Mouse (Mus musculus) CH12.LX (cell line): ENCODE results near the gene Cirbp. TPM values are rescaled to one million over a fixed set of nuclear protein-coding genes. Genes with fewer than 3 reads are reported as not detected.

Source experiments
- DNase-seq: peaks from one replicate; pipeline ENCODE4 v3.0.0-alpha.2; 2013; ENCODE audit errors: extremely low read depth
- H3K27ac ChIP-seq: 2 replicates; pipeline ENCODE4 v1.5.1; 2012; ENCODE audit warnings: low read depth, mild to moderate bottlenecking, control low read depth, moderate library complexity; ENCODE audit not compliant: insufficient read depth
- H3K27me3 ChIP-seq: replicated peaks from 2 replicates; pipeline ENCODE3; 2012; ENCODE audit warnings: inconsistent platforms
- H3K36me3 ChIP-seq, 2 experiments: replicated peaks in 1 of 2; 2 replicates each; pipeline versions ENCODE3 to v1.6.1; 2012; ENCODE audit warnings: inconsistent platforms in 1 of 2, low read length in 1 of 2, mild to moderate bottlenecking in 1 of 2, mixed read lengths in 1 of 2, moderate library complexity in 1 of 2; ENCODE audit not compliant: control insufficient read depth in 1 of 2, insufficient read depth in 1 of 2
- H3K4me1 ChIP-seq, 2 experiments: 2 replicates each; pipeline ENCODE4 v1.6.1; 2012; ENCODE audit warnings: inconsistent platforms in 1 of 2, moderate library complexity in 1 of 2; ENCODE audit not compliant: insufficient read depth in 2 of 2, control insufficient read depth in 1 of 2
- H3K4me2 ChIP-seq: 2 replicates; pipeline ENCODE4 v1.6.1; 2012; ENCODE audit warnings: low read depth, mild to moderate bottlenecking, control low read depth; ENCODE audit not compliant: poor library complexity, insufficient read depth, severe bottlenecking
- H3K4me3 ChIP-seq, 3 experiments: fragments of 150-350 bp in 1 of 3; sonication (generic) in 1 of 3; replicated peaks in 1 of 3; 2 replicates each; pipeline versions ENCODE3 to v1.5.1; 2011 to 2012; ENCODE audit warnings: low read depth in 2 of 3, low read length in 2 of 3, mild to moderate bottlenecking in 2 of 3, moderate library complexity in 2 of 3, control low read depth in 1 of 3, improper control_type of control experiment in 1 of 3, inconsistent platforms in 1 of 3, mixed read lengths in 1 of 3; ENCODE audit not compliant: poor library complexity in 1 of 3
- H3K79me2 ChIP-seq: replicated peaks from 2 replicates; pipeline ENCODE4 v1.6.1; 2012; ENCODE audit warnings: mild to moderate bottlenecking, moderate library complexity; ENCODE audit not compliant: control insufficient read depth, poor library complexity, insufficient read depth, severe bottlenecking; ENCODE audit errors: extremely low read depth
- H3K9ac ChIP-seq: 2 replicates; pipeline ENCODE4 v1.6.1; 2012; ENCODE audit warnings: low read depth, mild to moderate bottlenecking, control low read depth, moderate library complexity; ENCODE audit not compliant: insufficient read depth
- H3K9me3 ChIP-seq: replicated peaks from 2 replicates; pipeline ENCODE3; 2012; ENCODE audit warnings: low read length, inconsistent platforms, mixed read lengths
- BHLHE40 ChIP-seq: IDR thresholded peaks from 2 replicates; pipeline ENCODE4 v1.6.1; 2011; ENCODE audit warnings: mild to moderate bottlenecking, low read depth, low read length, improper control_type of control experiment
- CHD1 ChIP-seq: IDR thresholded peaks from 2 replicates; pipeline ENCODE4 v1.6.1; 2012; ENCODE audit warnings: low read depth, low read length, improper control_type of control experiment, inconsistent platforms
- CHD2 ChIP-seq: IDR thresholded peaks from 2 replicates; pipeline ENCODE4 v1.6.1; 2011; ENCODE audit warnings: low read length, improper control_type of control experiment
- CTCF ChIP-seq, 2 experiments: IDR thresholded peaks in 1 of 2; conservative IDR thresholded peaks in 1 of 2; 2 replicates each; pipeline ENCODE4 v1.5.1; 2011 to 2012; ENCODE audit warnings: low read depth in 2 of 2, low read length in 2 of 2, improper control_type of control experiment in 1 of 2, inconsistent platforms in 1 of 2, mild to moderate bottlenecking in 1 of 2, moderate library complexity in 1 of 2
- E2F4 ChIP-seq: IDR thresholded peaks from 2 replicates; pipeline ENCODE4 v1.6.1; 2011; ENCODE audit warnings: low read depth, low read length, improper control_type of control experiment; ENCODE audit not compliant: insufficient replicate concordance
- ELF1 ChIP-seq: IDR thresholded peaks from 2 replicates; pipeline ENCODE4 v1.6.1; 2014; ENCODE audit warnings: low read depth, mild to moderate bottlenecking, inconsistent platforms, low read length, improper control_type of control experiment
- EP300 ChIP-seq: IDR thresholded peaks from 2 replicates; pipeline ENCODE4 v1.6.1; 2011; ENCODE audit warnings: low read length, improper control_type of control experiment
- ETS1 ChIP-seq: conservative IDR thresholded peaks from 2 replicates; pipeline ENCODE4 v1.6.1; 2012; ENCODE audit warnings: low read depth, mild to moderate bottlenecking, inconsistent platforms, low read length, improper control_type of control experiment, moderate library complexity
- GABPA ChIP-seq: IDR thresholded peaks from 2 replicates; pipeline ENCODE4 v1.6.1; 2012; ENCODE audit warnings: low read depth, low read length, improper control_type of control experiment, inconsistent platforms; ENCODE audit not compliant: insufficient replicate concordance
- HCFC1 ChIP-seq: IDR thresholded peaks from 2 replicates; pipeline ENCODE4 v1.6.1; 2012; ENCODE audit warnings: low read depth, mild to moderate bottlenecking, inconsistent platforms, low read length, improper control_type of control experiment
- IRF4 ChIP-seq: IDR thresholded peaks from 2 replicates; pipeline ENCODE4 v1.6.1; 2014; ENCODE audit warnings: low read depth, mild to moderate bottlenecking, inconsistent platforms, low read length, improper control_type of control experiment
- JUN ChIP-seq: IDR thresholded peaks from 2 replicates; pipeline ENCODE4 v1.6.1; 2011; ENCODE audit warnings: low read depth, mild to moderate bottlenecking, low read length, improper control_type of control experiment, moderate library complexity; ENCODE audit not compliant: insufficient read depth
- JUND ChIP-seq: conservative IDR thresholded peaks from 2 replicates; pipeline ENCODE4 v1.6.1; 2011; ENCODE audit warnings: low read depth, low read length, improper control_type of control experiment
- KAT2A ChIP-seq: IDR thresholded peaks from 2 replicates; pipeline ENCODE4 v1.6.1; 2012; ENCODE audit warnings: low read length, improper control_type of control experiment, inconsistent platforms; ENCODE audit not compliant: insufficient replicate concordance
- MAFK ChIP-seq: IDR thresholded peaks from 2 replicates; pipeline ENCODE4 v1.6.1; 2011; ENCODE audit warnings: low read length, improper control_type of control experiment; ENCODE audit not compliant: insufficient replicate concordance
- MAX ChIP-seq: IDR thresholded peaks from 2 replicates; pipeline ENCODE4 v1.6.1; 2011; ENCODE audit warnings: low read length, improper control_type of control experiment
- MAZ ChIP-seq: IDR thresholded peaks from 2 replicates; pipeline ENCODE4 v1.6.1; 2012; ENCODE audit warnings: low read depth, mild to moderate bottlenecking, inconsistent platforms, low read length, improper control_type of control experiment, moderate library complexity
- MEF2A ChIP-seq: IDR thresholded peaks from 2 replicates; pipeline ENCODE4 v1.6.1; 2014; ENCODE audit warnings: low read depth, mild to moderate bottlenecking, inconsistent platforms, low read length, improper control_type of control experiment, borderline replicate concordance
- MXI1 ChIP-seq: IDR thresholded peaks from 2 replicates; pipeline ENCODE4 v1.6.1; 2011; ENCODE audit warnings: mild to moderate bottlenecking, low read depth, low read length, improper control_type of control experiment
- MYC ChIP-seq: IDR thresholded peaks from 2 replicates; pipeline ENCODE4 v1.6.1; 2011; ENCODE audit warnings: low read depth, mild to moderate bottlenecking, improper control_type of control experiment, low read length
- NELFE ChIP-seq: IDR thresholded peaks from 2 replicates; pipeline ENCODE4 v1.6.1; 2011; ENCODE audit warnings: low read depth, low read length, improper control_type of control experiment
- NRF1 ChIP-seq: IDR thresholded peaks from 2 replicates; pipeline ENCODE4 v1.6.1; 2014; ENCODE audit warnings: low read depth, mild to moderate bottlenecking, inconsistent platforms, low read length, improper control_type of control experiment, moderate library complexity
- PAX5 ChIP-seq: IDR thresholded peaks from 2 replicates; pipeline ENCODE4 v1.6.1; 2012; ENCODE audit warnings: low read length, inconsistent platforms, mixed read lengths
- POLR2A ChIP-seq: IDR thresholded peaks from 2 replicates; pipeline ENCODE4 v1.6.1; 2011; ENCODE audit warnings: low read depth, mild to moderate bottlenecking, improper control_type of control experiment, low read length
- POLR2AphosphoS2 ChIP-seq: IDR thresholded peaks from 2 replicates; pipeline ENCODE4 v1.6.1; 2011; ENCODE audit warnings: low read depth, low read length, improper control_type of control experiment
- RAD21 ChIP-seq: IDR thresholded peaks from 2 replicates; pipeline ENCODE4 v1.6.1; 2011; ENCODE audit warnings: low read depth, mild to moderate bottlenecking, low read length, improper control_type of control experiment, moderate library complexity
- RCOR1 ChIP-seq: conservative IDR thresholded peaks from 2 replicates; pipeline ENCODE4 v1.6.1; 2012; ENCODE audit warnings: low read depth, mild to moderate bottlenecking, inconsistent platforms, low read length, improper control_type of control experiment
- SIN3A ChIP-seq: IDR thresholded peaks from 2 replicates; pipeline ENCODE4 v1.6.1; 2012; ENCODE audit warnings: low read length, improper control_type of control experiment, inconsistent platforms
- SMC3 ChIP-seq: IDR thresholded peaks from 2 replicates; pipeline ENCODE4 v1.6.1; 2011; ENCODE audit warnings: low read depth, low read length, improper control_type of control experiment
- TBP ChIP-seq: conservative IDR thresholded peaks from 2 replicates; pipeline ENCODE4 v1.6.1; 2011; ENCODE audit warnings: low read depth, low read length, improper control_type of control experiment
- TCF12 ChIP-seq: IDR thresholded peaks from 2 replicates; pipeline ENCODE4 v1.6.1; 2014; ENCODE audit warnings: low read depth, mild to moderate bottlenecking, inconsistent platforms, low read length, improper control_type of control experiment
- UBTF ChIP-seq: IDR thresholded peaks from 2 replicates; pipeline ENCODE4 v1.6.1; 2012; ENCODE audit warnings: low read depth, mild to moderate bottlenecking, inconsistent platforms, low read length, improper control_type of control experiment, moderate library complexity
- USF1 ChIP-seq: IDR thresholded peaks from 2 replicates; pipeline ENCODE4 v1.6.1; 2014; ENCODE audit warnings: low read depth, mild to moderate bottlenecking, inconsistent platforms, low read length, improper control_type of control experiment
- USF2 ChIP-seq: conservative IDR thresholded peaks from 2 replicates; pipeline ENCODE4 v1.6.1; 2011; ENCODE audit warnings: low read depth, low read length, improper control_type of control experiment
- ZC3H11A ChIP-seq: IDR thresholded peaks from 2 replicates; pipeline ENCODE4 v1.6.1; 2012; ENCODE audit warnings: low read depth, mild to moderate bottlenecking, inconsistent platforms, low read length, improper control_type of control experiment
- ZKSCAN1 ChIP-seq: IDR thresholded peaks from 2 replicates; pipeline ENCODE4 v1.6.1; 2012; ENCODE audit warnings: low read depth, inconsistent platforms, low read length, improper control_type of control experiment, borderline replicate concordance
- ZMIZ1 ChIP-seq: IDR thresholded peaks from 2 replicates; pipeline ENCODE4 v1.6.1; 2012; ENCODE audit warnings: low read depth, mild to moderate bottlenecking, inconsistent platforms, low read length, improper control_type of control experiment
- ZNF384 ChIP-seq: IDR thresholded peaks from 2 replicates; pipeline ENCODE4 v1.6.1; 2012; ENCODE audit warnings: low read depth, low read length, improper control_type of control experiment, inconsistent platforms
- dilution Hi-C: fragments of 300-500 bp; cut with MboI; formaldehyde crosslinking; loops from 2 replicates; pipeline ENCODE4 v1.14.3; 2020; ENCODE audit warnings: low sequenced_read_pairs; ENCODE audit not compliant: extremely low pct_unique_long_range_greater_than_20kb, extremely low pct_ligation_motif_present
- in situ Hi-C: fragments of 300-500 bp; cut with MboI; formaldehyde crosslinking; loops from 3 replicates; pipeline ENCODE4 v1.14.3; 2019; ENCODE audit warnings: low sequenced_read_pairs, low pct_ligation_motif_present, low pct_unique_long_range_greater_than_20kb, mixed read lengths
- polyA plus RNA-seq: library from polyadenylated mRNA; unstranded; fragments of >175 nt; gene quantifications from 2 replicates; pipeline ENCODE4 v1.2.1, GENCODE M21; 2012; ENCODE audit warnings: low read depth; ENCODE audit not compliant: insufficient read length
- total RNA-seq, 2 experiments: library from RNA; depleted of rRNA; stranded (reverse); fragments of 300-350 nt in 1 of 2; fragments of >200 nt in 1 of 2; gene quantifications; 2 replicates each; pipeline ENCODE4 v1.2.3; 2012 to 2014

Cirbp gene
- total and polyA plus RNA-seq, 3 experiments: 27.0 to 40.2 (median 34.4) TPM

- peak overlapping the region; percentile 81 for H3K27ac ChIP-seq
- TF ChIP-seq ETS1: peak; percentile 31; the same call in 1 of the 2 replicates
- no peak for TF ChIP-seq TBP
- TF ChIP-seq MEF2A: peak; percentile 26; the same call in 1 of the 2 replicates
- no peak for TF ChIP-seq JUN
- no peak for TF ChIP-seq RAD21
- no peak for TF ChIP-seq EP300
- peak; percentile 81 for TF ChIP-seq MAX
- TF ChIP-seq MAFK: no peak
- no peak for TF ChIP-seq CHD2
- TF ChIP-seq NELFE: no peak; the same call in 1 of the 2 replicates
- no peak for TF ChIP-seq ZKSCAN1
- TF ChIP-seq MYC: peak; percentile 84
- TF ChIP-seq PAX5: no peak
- 0 out of 2 replicates have a peak, but pooled peaks have one; percentile 61 for TF ChIP-seq UBTF
- peak; percentile 93 for TF ChIP-seq NRF1
- TF ChIP-seq MAZ: no peak; the same call in 1 of the 2 replicates
- no peak for TF ChIP-seq ZMIZ1
- no peak for TF ChIP-seq GABPA
- no peak; the same call in 1 of the 2 replicates for TF ChIP-seq POLR2AphosphoS2
- peak; percentile 94 for TF ChIP-seq MXI1
- peak; percentile 89 for TF ChIP-seq ZNF384
- peak; percentile 33; the same call in 1 of the 2 replicates for TF ChIP-seq POLR2A
- no peak; the same call in 1 of the 2 replicates for TF ChIP-seq ELF1
- TF ChIP-seq KAT2A: no peak
- TF ChIP-seq CHD1: no peak
- TF ChIP-seq JUND: no peak
- peak; percentile 87 for TF ChIP-seq ZC3H11A
- TF ChIP-seq CTCF (conservative IDR thresholded peaks at IDR 0.05 in 1 of 2, IDR thresholded peaks at IDR 0.05 in 1 of 2; ENCODE audit: low read depth in 2 of 2, low read length in 2 of 2): no peak
- TF ChIP-seq BHLHE40: peak; percentile 90
- peak; percentile 96 for TF ChIP-seq SIN3A
- TF ChIP-seq USF2: no peak
- 0 out of 2 replicates have a peak, but pooled peaks have one; percentile 65 for TF ChIP-seq E2F4
- 0 out of 2 replicates have a peak, but pooled peaks have one; percentile 71 for TF ChIP-seq RCOR1
- TF ChIP-seq USF1: no peak
- no peak for TF ChIP-seq IRF4
- TF ChIP-seq TCF12: peak; percentile 67
- peak; percentile 67 for TF ChIP-seq HCFC1
- no peak for TF ChIP-seq SMC3
- peak overlapping the region; percentile 86 for H3K9ac ChIP-seq
- H3K4me2 ChIP-seq: peak overlapping the region; percentile 80
- in situ Hi-C loops: no loop called here
- dilution Hi-C loops: no loop called here
- peak; percentile 93 for DNase-seq
- peak overlapping the region; percentile 63 to 67 (median 66) for H3K4me3 ChIP-seq
- no peaks in the 10 kb centered on the region for H3K9me3 ChIP-seq
- peaks cover 12 to 56% of the 10 kb centered on the region in 2 experiments; a peak in 3 of 4 replicates for H3K4me1 ChIP-seq
- peaks cover 25 to 31% of the 10 kb centered on the region in 2 experiments for H3K36me3 ChIP-seq
- H3K27me3 ChIP-seq: no peaks in the 10 kb centered on the region
- H3K79me2 ChIP-seq: peaks cover 16% of the 10 kb centered on the region
These were observed 2.4 kb downstream of the Cirbp start for GRCm38 (mm10) chr10:80168038-80168661.
